Mouse (Mus musculus) myocyte (in vitro differentiated cells): ENCODE measurements around the gene Pcna. TPM values are rescaled to one million over a fixed set of nuclear protein-coding genes. Genes with fewer than 3 reads are reported as not detected.
A peak's percentile ranks its signal among the peaks of the same experiment; 100 is the strongest.
"Not testable (repeated sequence)": the region's sequence is repeated elsewhere in the genome, so short reads cannot be mapped to it uniquely, and the experiment has no call there.

Experiments
- H3K27me3 ChIP-seq: one replicate; pipeline ENCODE4 v1.6.1; 2011; ENCODE audit not compliant: control insufficient read depth, insufficient read depth, insufficient read length
- H3K36me3 ChIP-seq: one replicate; pipeline ENCODE4 v1.6.1; 2011; ENCODE audit not compliant: control insufficient read depth, insufficient read depth
- H3K4me2 ChIP-seq: one replicate; pipeline ENCODE4 v1.6.1; 2011; ENCODE audit warnings: low read depth, control low read depth
- H3K4me3 ChIP-seq: one replicate; pipeline ENCODE4 v1.5.1; 2011; ENCODE audit warnings: mild to moderate bottlenecking, control low read depth, moderate library complexity
- H3K79me2 ChIP-seq: one replicate; pipeline ENCODE4 v1.6.1; 2011; ENCODE audit not compliant: control insufficient read depth, insufficient read depth
- H3ac ChIP-seq: one replicate; pipeline ENCODE4 v1.6.1; 2011; ENCODE audit not compliant: control insufficient read depth, insufficient read length
- CEBPB ChIP-seq: IDR thresholded peaks from 2 replicates; pipeline ENCODE4 v1.6.1; 2011; ENCODE audit warnings: mild to moderate bottlenecking, moderate library complexity; ENCODE audit not compliant: poor library complexity, insufficient read depth, severe bottlenecking
- E2F4 ChIP-seq: IDR thresholded peaks from one replicate; pipeline ENCODE4 v1.6.1; 2011; ENCODE audit warnings: mild to moderate bottlenecking, control low read depth, moderate library complexity; ENCODE audit not compliant: insufficient read depth
- MAX ChIP-seq: IDR thresholded peaks from one replicate; pipeline ENCODE4 v1.6.1; 2011; ENCODE audit warnings: low read depth, mild to moderate bottlenecking, control low read depth
- MYOD1 ChIP-seq, 3 experiments: IDR thresholded peaks; one replicate each; pipeline ENCODE4 v1.6.1; 2011; ENCODE audit warnings: control low read depth in 2 of 3, low read depth in 2 of 3, mild to moderate bottlenecking in 2 of 3, moderate library complexity in 1 of 3; ENCODE audit not compliant: insufficient read length in 2 of 3, control insufficient read depth in 1 of 3
- MYOG ChIP-seq, 3 experiments: IDR thresholded peaks; one replicate each; pipeline ENCODE4 v1.6.1; 2011; ENCODE audit warnings: control low read depth in 2 of 3, low read depth in 2 of 3, mild to moderate bottlenecking in 2 of 3; ENCODE audit not compliant: insufficient read length in 2 of 3, control insufficient read depth in 1 of 3, insufficient read depth in 1 of 3
- POLR2A ChIP-seq: IDR thresholded peaks from one replicate; pipeline ENCODE4 v1.6.1; 2011; ENCODE audit warnings: low read depth, mild to moderate bottlenecking, control low read depth, moderate library complexity; ENCODE audit not compliant: insufficient read length
- POLR2AphosphoS2 ChIP-seq: IDR thresholded peaks from one replicate; pipeline ENCODE4 v1.6.1; 2011; ENCODE audit warnings: low read depth, control low read depth; ENCODE audit not compliant: insufficient read length
- REST ChIP-seq: IDR thresholded peaks from one replicate; pipeline ENCODE4 v1.6.1; 2011; ENCODE audit warnings: mild to moderate bottlenecking, control low read depth, moderate library complexity; ENCODE audit not compliant: insufficient read depth, insufficient read length
- SRF ChIP-seq: IDR thresholded peaks from one replicate; pipeline ENCODE4 v1.6.1; 2011; ENCODE audit warnings: low read depth; ENCODE audit not compliant: control insufficient read depth, insufficient read length
- TCF12 ChIP-seq: IDR thresholded peaks from one replicate; pipeline ENCODE4 v1.6.1; 2011; ENCODE audit warnings: mild to moderate bottlenecking, control low read depth; ENCODE audit not compliant: poor library complexity, insufficient read depth, severe bottlenecking
- TCF3 ChIP-seq: IDR thresholded peaks from one replicate; pipeline ENCODE4 v1.6.1; 2011; ENCODE audit warnings: low read depth, control low read depth; ENCODE audit not compliant: insufficient read length
- USF1 ChIP-seq: IDR thresholded peaks from one replicate; pipeline ENCODE4 v1.6.1; 2011; ENCODE audit warnings: low read depth, mild to moderate bottlenecking, control low read depth, moderate library complexity
- polyA plus RNA-seq: library from polyadenylated mRNA; unstranded; fragments of >200 nt; fragmentation: generic; extraction: Trizol; gene quantifications from one replicate; pipeline ENCODE4 v1.2.1, GENCODE M21; 2012; ENCODE audit warnings: missing spikeins

Gene Pcna
- polyA plus RNA-seq, 1 experiment = 65.5 TPM

DNA sequence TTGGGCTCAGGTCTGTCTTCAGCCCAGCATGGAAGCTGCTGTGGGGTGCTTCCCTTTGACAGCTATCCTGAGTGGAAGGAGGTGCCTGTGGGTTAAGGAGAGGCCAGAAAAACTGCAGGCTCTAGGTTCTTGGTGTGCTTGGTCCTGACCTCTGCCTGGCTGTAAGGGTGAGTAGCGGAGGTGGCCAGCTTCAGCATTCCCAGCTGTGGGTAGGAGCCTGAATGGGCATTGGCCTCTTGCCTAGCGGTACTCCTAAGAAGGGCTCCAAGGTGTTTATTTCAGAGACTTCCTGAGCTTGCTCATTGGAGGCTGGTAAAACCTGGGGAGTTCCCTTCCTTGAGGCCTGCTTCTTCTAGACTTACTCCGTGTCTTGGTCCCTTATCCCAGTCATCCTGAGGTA, 38.2 kb upstream of the Pcna start:
- Histone ChIP-seq H3K4me2 (peak overlapping the region; percentile 40), H3K36me3 (peaks cover 16% of the 10 kb centered on the region), H3K4me3 (no peak overlapping the region), H3K79me2 (peaks cover 18% of the 10 kb centered on the region), H3K27me3 (no peaks in the 10 kb centered on the region), H3ac (no peak overlapping the region)
- no peak for TF ChIP-seq MAX
- TF ChIP-seq MYOG (IDR thresholded peaks at IDR 0.05; ENCODE audit: control insufficient read depth in 1 of 3, insufficient read depth in 1 of 3, insufficient read length in 2 of 3, low read depth in 2 of 3) = peak in 2 of 3 experiments; percentile 30 to 40
- no peak for TF ChIP-seq TCF12
- TF ChIP-seq REST = no peak
- no peak for TF ChIP-seq POLR2A
- TF ChIP-seq POLR2AphosphoS2 = no peak
- no peak for TF ChIP-seq USF1
- TF ChIP-seq E2F4 = no peak
- no peak for TF ChIP-seq TCF3
- no peak for TF ChIP-seq CEBPB
- TF ChIP-seq SRF = no peak
- peak in 2 of 3 experiments; percentile 22 to 53 for TF ChIP-seq MYOD1 (IDR thresholded peaks at IDR 0.05; ENCODE audit: control insufficient read depth in 1 of 3, insufficient read length in 2 of 3, low read depth in 2 of 3)

DNA sequence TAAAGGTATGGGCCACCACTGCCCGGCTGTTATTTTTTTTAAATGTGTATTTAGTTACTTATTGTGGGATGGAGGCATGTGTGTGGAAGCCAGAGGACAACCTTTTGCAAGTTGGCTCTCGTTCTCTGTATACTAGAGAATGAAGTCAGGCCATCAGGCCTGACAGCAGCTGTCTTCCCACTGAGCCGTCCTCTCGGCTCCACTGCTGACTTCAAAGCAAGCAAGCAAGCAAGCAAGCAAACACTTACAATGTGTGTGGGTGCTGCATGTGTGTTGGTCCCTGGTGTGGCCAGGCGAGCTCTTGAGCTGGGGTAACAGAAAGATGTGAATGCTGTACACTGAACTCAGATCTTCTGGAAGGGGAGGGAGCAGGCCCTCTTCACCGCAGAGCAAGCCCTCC, 37.7 kb upstream of the Pcna start:
- Histone ChIP-seq H3K27me3 (no peaks in the 10 kb centered on the region), H3K4me2 (peak overlapping the region; percentile 40), H3ac (no peak overlapping the region), H3K4me3 (no peak overlapping the region), H3K79me2 (peaks cover 18% of the 10 kb centered on the region), H3K36me3 (peaks cover 12% of the 10 kb centered on the region)
- TF ChIP-seq MYOG (IDR thresholded peaks at IDR 0.05; ENCODE audit: control insufficient read depth in 1 of 3, insufficient read depth in 1 of 3, insufficient read length in 2 of 3, low read depth in 2 of 3) = peak in 2 of 3 experiments; percentile 69 to 71
- peak in 2 of 3 experiments; percentile 34 to 82 for TF ChIP-seq MYOD1 (IDR thresholded peaks at IDR 0.05; ENCODE audit: control insufficient read depth in 1 of 3, insufficient read length in 2 of 3, low read depth in 2 of 3)
- no peak for TF ChIP-seq CEBPB

DNA sequence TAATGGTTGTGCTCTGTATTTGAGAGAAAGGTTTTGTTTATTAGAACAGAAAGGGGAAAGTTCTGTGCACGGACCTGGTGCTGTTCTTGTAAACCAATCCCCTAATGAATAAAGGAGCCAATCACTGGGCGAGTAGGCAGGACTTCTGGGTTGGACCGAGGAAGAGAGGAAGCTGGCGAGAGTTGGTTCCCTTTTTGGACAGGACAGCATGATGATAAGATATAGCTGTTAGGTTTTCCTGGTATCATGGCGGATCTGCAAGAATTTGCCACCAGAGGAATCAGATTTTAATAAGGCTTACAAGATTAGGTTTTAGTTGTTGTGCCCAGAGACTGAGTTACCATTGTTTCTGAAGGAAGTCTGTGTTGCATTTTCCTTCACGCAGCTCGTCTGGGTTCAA, 36.1 kb upstream of the Pcna start:
- H3K27me3 ChIP-seq, H3ac ChIP-seq, H3K4me2 ChIP-seq, H3K36me3 ChIP-seq, H3K4me3 ChIP-seq: not testable (repeated sequence)
- H3K79me2 ChIP-seq = peaks cover 24% of the 10 kb centered on the region

DNA sequence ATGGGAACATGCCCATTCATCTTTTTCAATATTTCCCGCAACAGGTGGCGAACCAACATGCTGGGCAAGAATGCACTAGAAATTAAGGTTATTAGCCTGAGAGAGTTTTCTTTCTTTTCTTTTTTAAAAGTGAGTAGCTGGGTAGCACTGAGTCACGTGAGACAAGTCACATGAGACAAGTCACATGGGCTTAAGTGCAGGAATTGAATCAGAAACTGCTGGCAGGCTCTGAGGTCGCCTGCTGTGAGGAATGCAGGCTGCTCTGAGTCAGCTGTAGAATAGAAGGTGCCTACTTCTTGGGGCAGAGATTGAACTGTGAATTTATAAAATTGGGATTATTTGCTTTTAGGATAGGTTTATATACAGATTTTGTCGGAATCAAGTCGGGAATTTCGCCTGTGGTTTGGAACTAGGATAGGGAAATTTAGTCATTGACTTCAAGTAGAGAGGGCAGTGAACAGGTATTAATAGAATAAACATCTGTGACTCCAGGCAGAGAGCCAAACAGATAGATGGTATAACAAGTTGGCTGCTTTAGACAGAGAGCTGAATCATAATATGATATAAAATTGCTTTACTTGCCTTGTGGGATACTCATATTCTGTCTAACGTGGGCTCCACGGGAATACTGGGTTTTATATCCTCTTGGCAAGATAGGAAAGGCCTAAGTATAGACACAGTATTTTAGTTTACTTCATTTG, 33.4 kb upstream of the Pcna start:
- no peak overlapping the region for H3K4me3 ChIP-seq
- H3ac ChIP-seq = no peak overlapping the region
- H3K79me2 ChIP-seq = peaks cover 40% of the 10 kb centered on the region
- peak overlapping the region; percentile 51 for H3K4me2 ChIP-seq
- TF ChIP-seq TCF12 = no peak
- no peak for TF ChIP-seq REST
- peak in 1 of 3 experiments; percentile 74 for TF ChIP-seq MYOG (IDR thresholded peaks at IDR 0.05; ENCODE audit: control insufficient read depth in 1 of 3, insufficient read depth in 1 of 3, insufficient read length in 2 of 3, low read depth in 2 of 3)
- TF ChIP-seq MYOD1 (IDR thresholded peaks at IDR 0.05; ENCODE audit: control insufficient read depth in 1 of 3, insufficient read length in 2 of 3, low read depth in 2 of 3) = peak in 1 of 3 experiments; percentile 11
- TF ChIP-seq USF1 = peak; percentile 100
- no peaks in the 10 kb centered on the region for H3K36me3 ChIP-seq
- H3K27me3 ChIP-seq = no peaks in the 10 kb centered on the region

DNA sequence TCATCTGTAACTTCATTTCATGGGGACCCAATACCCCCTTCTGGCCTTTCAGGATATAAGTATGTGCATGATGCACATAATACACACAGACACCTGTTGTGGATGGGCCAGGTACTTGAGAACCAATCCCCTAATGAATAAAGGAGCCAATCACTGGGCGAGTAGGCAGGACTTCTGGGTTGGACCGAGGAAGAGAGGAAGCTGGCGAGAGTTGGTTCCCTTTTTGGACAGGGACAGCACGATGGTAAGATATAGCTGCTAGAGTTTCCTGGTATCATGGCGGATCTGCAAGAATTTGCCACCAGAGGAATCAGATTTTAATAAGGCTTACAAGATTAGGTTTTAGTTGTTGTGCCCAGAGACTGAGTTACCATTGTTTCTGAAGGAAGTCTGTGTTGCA, 32.6 kb upstream of the Pcna start:
- not testable (repeated sequence) for H3K27me3 ChIP-seq, H3ac ChIP-seq, H3K4me2 ChIP-seq, H3K36me3 ChIP-seq, H3K4me3 ChIP-seq
- H3K79me2 ChIP-seq = peaks cover 44% of the 10 kb centered on the region
